Mouse (Mus musculus) lung, adult 18-20 months (tissue): Measurements from ENCODE around the gene P3h1.
"Not testable (repeated sequence)": the region's sequence is repeated elsewhere in the genome, so short reads cannot be mapped to it uniquely, and the experiment has no call there.

Experiments used
- DNase-seq, 2 experiments: peaks; one replicate each; pipeline ENCODE4 v3.0.0; 2022; ENCODE audit warnings: mixed read lengths in 2 of 2

P3h1 gene

DNA sequence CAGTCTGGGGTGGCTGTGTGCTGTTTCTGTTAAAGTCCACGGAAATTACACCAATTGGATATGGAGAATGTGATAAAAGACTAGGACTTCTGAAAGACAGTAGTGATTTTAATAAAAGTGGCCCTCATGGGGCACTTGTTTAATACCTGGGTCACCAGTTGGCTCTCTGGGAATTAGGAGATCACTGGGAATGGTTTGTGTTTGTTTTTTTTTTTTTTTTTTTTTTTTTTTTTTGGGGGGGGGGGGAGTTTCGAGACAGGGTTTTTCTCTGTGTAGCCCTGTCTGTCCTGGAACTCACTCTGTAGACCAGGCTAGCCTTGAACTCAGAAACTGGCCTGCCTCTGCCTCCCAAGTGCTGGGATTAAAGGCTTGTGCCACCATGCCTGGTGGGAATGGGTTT, 43.0 kb downstream of the P3h1 start:
- DNase-seq = no peak

DNA sequence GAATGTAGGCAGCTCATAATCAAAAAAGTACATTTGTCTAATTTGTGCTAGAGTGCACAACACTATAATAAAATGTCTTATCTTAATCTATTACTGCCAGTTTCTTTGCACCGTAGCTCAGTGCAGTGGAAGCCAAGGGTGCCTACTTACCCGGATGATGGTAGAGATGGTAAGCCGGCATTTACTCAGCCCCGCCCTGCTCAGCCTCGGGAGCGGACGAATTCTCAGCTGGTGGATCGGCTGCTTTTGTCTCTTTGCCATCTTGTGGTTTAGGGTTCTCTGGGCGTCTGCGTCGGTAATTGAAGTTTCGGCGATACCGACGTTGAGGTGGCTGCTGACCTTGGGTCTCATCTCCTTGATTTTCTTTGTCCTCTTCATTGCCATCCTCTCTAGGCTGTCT, 46.1 kb downstream of the P3h1 start:
- DNase-seq = not testable (repeated sequence)

DNA sequence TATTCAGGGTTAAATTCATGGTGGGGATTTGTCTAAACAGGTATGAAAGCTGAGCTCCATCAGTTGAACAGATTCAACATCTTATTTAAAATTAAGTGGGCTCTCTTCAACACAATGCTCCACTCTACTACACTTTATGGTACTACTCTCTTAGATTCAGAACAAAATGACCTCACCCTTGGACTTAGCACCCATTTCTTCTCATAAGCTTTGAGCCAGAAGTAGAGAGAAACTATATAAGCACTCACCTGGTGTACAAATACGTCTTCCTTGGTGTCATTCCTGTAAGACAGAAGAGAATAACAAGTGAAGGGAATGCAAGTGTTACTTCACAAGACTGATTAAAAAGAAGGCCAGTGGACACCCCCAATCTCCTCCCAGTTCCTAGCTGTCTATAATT, 52.1 kb downstream of the P3h1 start:
- no peak for DNase-seq

DNA sequence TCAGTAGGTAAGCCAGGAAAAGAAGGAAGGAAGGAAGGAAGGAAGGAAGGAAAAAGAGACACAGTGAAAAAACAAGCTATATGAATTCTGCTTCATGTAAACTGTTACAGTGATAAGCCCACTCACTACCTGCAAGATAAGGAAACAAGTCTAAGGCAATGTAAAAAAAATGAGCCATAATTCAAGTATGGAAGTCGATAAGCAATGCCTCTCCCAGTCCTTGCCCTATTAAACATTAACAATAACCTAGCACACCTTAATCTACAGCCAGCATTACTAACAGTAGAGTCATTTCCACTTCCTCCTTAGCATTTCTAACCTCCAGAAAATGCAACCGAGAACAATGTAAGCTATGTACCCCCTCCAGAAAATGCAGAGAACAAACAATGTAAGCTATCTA, 52.6 kb downstream of the P3h1 start:
- no peak for DNase-seq

DNA sequence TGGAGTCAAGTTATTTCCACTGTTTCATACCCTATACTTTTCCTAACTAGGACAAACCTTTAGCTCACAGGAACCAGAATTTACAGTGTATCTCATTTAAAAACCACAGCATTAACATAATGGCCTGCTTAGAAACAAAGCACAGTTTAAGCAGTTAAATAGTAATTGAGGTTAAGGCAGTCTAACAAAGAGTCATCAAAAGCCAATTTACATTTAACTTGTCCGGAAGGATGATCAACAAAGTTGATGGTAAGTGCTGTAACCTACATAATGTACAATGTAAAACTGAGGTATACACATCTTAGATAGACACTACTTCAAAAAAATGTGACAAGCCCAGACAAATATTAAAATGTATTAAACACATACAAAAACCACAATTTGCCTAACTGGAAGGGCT, 59.2 kb downstream of the P3h1 start:
- DNase-seq = no peak

DNA sequence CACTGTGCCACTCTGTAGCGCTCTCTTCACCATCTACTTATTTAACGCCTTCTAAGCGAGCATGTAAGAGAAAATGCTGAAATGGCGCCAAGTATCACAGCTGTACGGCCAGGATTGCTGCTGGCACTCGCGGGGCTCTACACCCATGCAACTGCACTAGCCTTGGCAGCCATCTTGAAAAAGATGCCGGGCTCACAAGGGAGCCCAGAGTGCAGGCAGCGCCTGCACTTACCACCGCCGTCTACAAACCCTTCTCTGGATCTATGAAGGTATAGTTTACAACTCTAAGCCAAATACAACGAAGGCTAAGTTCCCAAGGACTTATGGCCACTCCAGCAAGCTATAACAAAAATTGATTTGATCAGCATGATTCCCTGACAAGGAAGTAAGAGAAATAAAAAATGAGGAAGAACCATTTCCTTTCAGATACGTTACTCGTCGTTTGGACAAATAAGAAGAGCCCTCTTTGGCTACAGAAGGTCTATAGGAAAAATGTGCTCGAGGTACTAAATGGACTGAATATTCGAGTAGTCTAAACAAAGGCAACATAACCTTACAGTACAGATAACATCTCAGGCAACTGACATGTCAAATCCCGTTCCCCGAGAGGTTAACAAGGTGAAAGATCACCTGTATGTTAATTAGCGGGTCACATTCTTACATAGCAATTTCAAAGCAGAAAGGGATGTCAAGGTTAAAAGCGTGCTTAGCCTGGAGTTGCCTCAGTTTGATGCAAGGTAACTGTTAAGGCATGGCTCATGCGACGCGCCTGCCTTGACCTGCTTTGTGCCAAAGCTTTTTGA, 60.3 kb downstream of the P3h1 start:
- DNase-seq = peak; percentile 40 to 42

DNA sequence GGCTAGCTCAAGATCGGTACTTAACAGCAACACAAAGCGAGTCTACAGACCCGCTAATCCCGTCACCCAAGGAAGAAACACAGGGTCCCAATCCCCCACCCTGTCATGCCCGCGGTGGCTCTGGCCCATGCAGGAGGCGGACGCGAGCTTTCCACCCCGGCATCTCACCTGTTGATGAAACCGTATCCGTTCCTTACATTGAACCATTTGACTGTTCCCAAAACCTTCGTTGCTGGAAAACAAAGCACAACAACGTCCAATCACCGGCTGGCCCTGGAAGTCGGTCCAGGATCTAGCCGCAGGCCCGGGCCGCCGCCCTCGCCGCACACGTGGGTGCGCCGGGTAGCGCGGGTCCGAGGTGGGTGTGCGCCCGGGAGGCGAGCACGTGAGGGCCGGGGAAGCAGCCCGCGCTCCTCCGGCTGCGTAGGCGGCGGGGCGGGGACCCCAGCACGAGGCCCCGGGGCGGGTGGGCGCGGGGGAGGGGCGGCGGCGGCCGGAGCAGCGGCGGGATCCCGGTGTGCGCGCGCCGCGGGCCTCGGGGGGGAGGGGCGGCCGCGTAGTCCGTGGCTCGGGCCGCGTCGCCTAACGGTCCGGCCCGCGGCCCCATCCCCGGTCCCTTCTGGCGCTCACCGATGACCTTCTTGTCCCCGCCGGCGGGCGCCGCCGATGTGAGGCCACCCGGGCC, 61.0 kb downstream of the P3h1 start:
- peak; percentile 14 to 15 for DNase-seq

DNA sequence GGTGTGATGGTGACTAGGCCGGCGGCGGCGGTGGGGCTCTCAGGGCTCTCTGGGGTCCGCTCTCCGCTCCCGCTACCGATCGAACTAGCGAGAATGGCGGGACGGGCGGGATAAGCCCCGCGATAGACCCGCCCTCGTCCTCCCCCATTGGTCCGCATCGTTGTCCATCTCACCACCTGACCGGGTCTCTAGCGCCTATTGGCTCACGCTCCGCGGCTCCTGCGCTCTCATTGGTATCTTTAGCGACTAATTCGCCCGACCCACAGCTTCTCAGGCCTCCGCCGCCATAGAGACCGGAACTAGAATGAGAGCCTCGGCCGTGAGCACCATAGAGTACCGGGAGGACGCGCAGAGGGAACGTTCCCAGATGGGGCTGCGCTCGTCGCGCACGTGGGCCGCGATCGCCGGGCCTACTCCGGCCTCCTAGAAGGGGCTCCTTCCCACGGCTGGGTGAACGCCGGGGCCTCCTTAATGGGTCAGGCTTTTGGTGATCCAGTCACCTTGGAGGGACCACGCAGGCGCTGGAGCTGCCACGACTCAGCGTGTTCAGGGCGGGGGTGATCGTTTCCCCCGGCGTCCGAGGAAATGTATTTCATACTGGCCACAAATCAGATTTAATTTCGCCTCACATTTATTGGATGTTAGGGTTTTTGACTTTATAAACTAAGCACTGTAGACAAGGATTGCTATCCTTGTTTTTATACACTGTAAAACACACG, 61.9 kb downstream of the P3h1 start, which contains the start of gene Ybx1:
Gene Ybx1, minus strand, starts transcription at position 190 of the 719 bp plus-strand sequence.
- peak; percentile 99 for DNase-seq

DNA sequence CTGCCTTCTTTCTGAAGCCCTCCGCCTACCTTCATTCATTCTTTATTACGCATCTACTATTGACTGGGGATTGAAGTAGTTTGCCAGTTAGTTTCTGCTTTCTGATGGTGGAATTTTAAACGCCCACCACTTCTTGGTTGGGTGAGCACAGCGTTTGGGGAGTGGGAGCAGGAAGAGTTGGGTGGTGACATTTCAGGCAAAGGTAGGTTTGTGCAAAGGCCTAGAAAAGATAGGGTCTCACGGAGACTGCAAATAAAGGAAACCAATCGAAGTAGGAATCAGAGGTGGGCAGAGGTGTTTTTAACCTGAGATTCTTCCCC, 62.4 kb downstream of the P3h1 start:
- no peak for DNase-seq

DNA sequence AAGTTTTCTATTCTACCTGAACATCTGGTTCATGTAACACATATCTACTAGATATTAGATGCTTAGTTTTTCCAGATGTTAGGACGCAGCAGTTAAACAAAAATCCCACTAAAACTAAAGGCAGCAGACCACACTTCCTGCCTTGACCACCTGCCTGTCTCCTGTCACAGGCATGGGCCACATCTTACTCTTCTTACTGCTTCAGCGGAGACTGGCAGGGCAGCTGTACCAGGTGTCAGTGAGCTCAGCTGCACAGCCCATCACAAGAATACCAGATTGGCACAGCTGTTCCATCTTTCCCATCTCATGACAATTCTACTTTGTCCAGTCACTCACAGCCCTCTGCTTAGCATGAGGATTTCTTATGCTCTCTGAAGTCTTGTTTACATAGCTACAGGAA, 64.6 kb downstream of the P3h1 start:
- DNase-seq = no peak
